Mouse (Mus musculus) spleen, adult 10 weeks (tissue): Measurements from ENCODE around the gene Tmem45a2. TPM values are rescaled to one million over a fixed set of nuclear protein-coding genes. Genes with fewer than 3 reads are reported as not detected.

Source experiments
- polyA plus RNA-seq: library from polyadenylated mRNA; stranded (reverse); fragments of 350-450 nt; fragmentation: Illumina TruSeq; extraction: RNeasy Lipid Tissue Mini Kit (QIAGEN cat#74804); gene quantifications from one replicate; pipeline ENCODE4 v1.2.3, GENCODE M21; 2015; ENCODE audit warnings: low replicate concordance; ENCODE audit not compliant: insufficient read depth

Tmem45a2 gene
- not detected for polyA plus RNA-seq

DNA sequence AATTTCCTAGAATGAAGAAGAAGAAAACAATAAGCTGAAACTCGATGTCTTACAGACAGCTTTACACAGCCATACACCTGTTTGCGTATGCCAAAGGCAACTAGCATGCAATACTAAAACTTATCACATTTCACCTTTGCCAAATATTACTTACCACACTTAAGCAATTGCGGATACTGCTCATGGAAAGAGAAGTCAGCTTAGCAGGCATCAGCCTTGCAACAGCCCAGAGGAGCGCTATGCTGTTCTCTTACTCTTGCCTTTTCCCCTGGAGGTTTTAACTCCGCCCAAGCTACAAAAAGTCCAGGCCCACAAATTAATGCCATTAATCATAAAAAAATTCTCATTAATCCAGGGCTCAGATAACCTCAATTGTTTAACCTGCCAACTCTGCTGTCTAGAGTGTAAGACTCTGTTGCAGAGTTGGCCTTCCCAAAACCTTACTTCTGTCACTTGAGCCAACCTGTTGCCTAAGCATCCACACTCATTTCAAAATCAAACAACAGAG lies at the start of gene Tmem45a2:
Gene Tmem45a2 (minus strand): TSS at position 241 of the 508 bp plus-strand sequence.

Other genes with a start within 250 kb of the Tmem45a2 start
- gene Tmem45a, start 185.2 kb downstream of the Tmem45a2 start, polyA plus RNA-seq: 0.84 TPM
- gene Lnp1, start 143.3 kb downstream of the Tmem45a2 start, polyA plus RNA-seq: not detected
- 50.0 TPM for gene Tomm70a, start 50.3 kb upstream of the Tmem45a2 start, polyA plus RNA-seq
- gene Nit2, start 96.0 kb upstream of the Tmem45a2 start, polyA plus RNA-seq: 28.3 TPM
- 69.0 TPM for gene Tbc1d23, start 160.1 kb upstream of the Tmem45a2 start, polyA plus RNA-seq
- not detected for gene Tmem30c, start 221.5 kb upstream of the Tmem45a2 start, polyA plus RNA-seq